ENCODE assay signal across 19 mouse cellular contexts in genomic region chr5:36086931-36087330, GRCm38 (mm10).
"Had no signal": no experiment of that assay in that cellular context is flagged by ENCODE, and none has a peak within 500 bp of the region (broad histone marks: within the 10 kb centered on the region; RNA-seq: fewer than 3 reads in every experiment).

No protein-coding gene starts in this region.

- H3K36me3 ChIP-seq: liver, embryonic 13.5 days; lung, embryonic 15.5 days; midbrain, embryonic 10.5 days; midbrain, embryonic 13.5 days; neural tube, embryonic 12.5 days; neural tube, embryonic 15.5 days had no signal

- H3K27ac ChIP-seq: kidney, postnatal 0 days; liver, embryonic 13.5 days; lung, embryonic 15.5 days; midbrain, embryonic 10.5 days; midbrain, embryonic 13.5 days; neural tube, embryonic 12.5 days; neural tube, embryonic 15.5 days; stomach, postnatal 0 days had no signal

- H3K9ac ChIP-seq: liver, embryonic 13.5 days; lung, embryonic 15.5 days; midbrain, embryonic 13.5 days; neural tube, embryonic 12.5 days; neural tube, embryonic 15.5 days had no signal

- H3K4me3 ChIP-seq: liver, embryonic 13.5 days; lung, embryonic 15.5 days; megakaryocyte, embryonic 14.5 days; midbrain, embryonic 10.5 days; midbrain, embryonic 13.5 days; neural tube, embryonic 12.5 days; neural tube, embryonic 15.5 days had no signal

- H3K4me1 ChIP-seq: liver, embryonic 13.5 days; lung, embryonic 15.5 days had no signal

- H3K9me3 ChIP-seq: liver, embryonic 13.5 days; lung, embryonic 15.5 days; midbrain, embryonic 10.5 days; midbrain, embryonic 13.5 days; neural tube, embryonic 12.5 days; neural tube, embryonic 15.5 days had no signal

- DNase-seq: kidney, adult 2 months; kidney, postnatal 25 days; liver, embryonic 13.5 days; lung, postnatal 10 days; lung, postnatal 36 days; right cerebral cortex, adult 18-20 months; right cerebral cortex, postnatal 14 days; right cerebral cortex, postnatal 4 days; thymus, adult 2 months; thymus, postnatal 14 days; thymus, postnatal 4 days had no signal
